Mouse (Mus musculus) lung, postnatal 0 days (tissue): ENCODE measurements around the gene Knstrn. TPM values are rescaled to one million over a fixed set of nuclear protein-coding genes. Genes with fewer than 3 reads are reported as not detected.

Source experiments
- ATAC-seq: fragments of 200-750 bp; cut with Nextera tagmentation; 2 replicates; pipeline ENCODE4 v1.8.0; 2017; ENCODE audit warnings: moderate library complexity
- DNase-seq: peaks from one replicate; pipeline ENCODE4 v3.0.0-alpha.2; 2016; ENCODE audit warnings: low spot score
- H3K27ac ChIP-seq: fragments of 300-500 bp; sonication (generic); 2 replicates; pipeline ENCODE4 v1.5.1; 2014; ENCODE audit warnings: antibody characterized with exemption, mild to moderate bottlenecking, low read length, mixed read lengths
- H3K27me3 ChIP-seq: fragments of 300-500 bp; sonication (generic); replicated peaks from 2 replicates; pipeline ENCODE4 v1.6.1; 2014; ENCODE audit warnings: low read length, mixed read lengths; ENCODE audit not compliant: insufficient read depth
- H3K36me3 ChIP-seq: fragments of 300-500 bp; sonication (generic); 2 replicates; pipeline ENCODE4 v1.6.1; 2014; ENCODE audit warnings: low read length, mixed read lengths; ENCODE audit not compliant: insufficient read depth
- H3K4me1 ChIP-seq: fragments of 300-500 bp; sonication (generic); 2 replicates; pipeline ENCODE4 v1.6.1; 2014; ENCODE audit warnings: antibody characterized with exemption, low read depth, low read length, mixed read lengths; ENCODE audit not compliant: insufficient read depth
- H3K4me2 ChIP-seq: fragments of 300-500 bp; sonication (generic); replicated peaks from 2 replicates; pipeline ENCODE4 v1.6.1; 2014; ENCODE audit warnings: low read depth, mild to moderate bottlenecking, low read length, moderate library complexity, mixed read lengths
- H3K4me3 ChIP-seq: fragments of 300-500 bp; sonication (generic); 2 replicates; pipeline ENCODE4 v1.5.1; 2014; ENCODE audit warnings: low read depth, low read length
- H3K9ac ChIP-seq: fragments of 300-500 bp; sonication (generic); replicated peaks from 2 replicates; pipeline ENCODE4 v1.6.1; 2014; ENCODE audit warnings: low read depth, mild to moderate bottlenecking
- H3K9me3 ChIP-seq: fragments of 300-500 bp; sonication (generic); 2 replicates; pipeline ENCODE4 v1.6.1; 2016; ENCODE audit warnings: low read length, mixed read lengths
- CTCF ChIP-seq: IDR thresholded peaks from 2 replicates; pipeline ENCODE4 v1.5.1; 2016; ENCODE audit warnings: antibody characterized with exemption, mild to moderate bottlenecking
- EP300 ChIP-seq: IDR thresholded peaks from 2 replicates; pipeline ENCODE4 v1.6.1; 2016; ENCODE audit warnings: antibody characterized with exemption, mild to moderate bottlenecking, control low read depth
- WGBS: fragments of 180-500 bp; shearing (Covaris S2); extraction: QIAGEN DNeasy Blood & Tissue Kit; methylation state at CpG from one replicate; pipeline ENCODE4 v1.1.7; 2014; 5-methylcytosine and 5-hydroxymethylcytosine counted together
- polyA plus RNA-seq: library from polyadenylated mRNA; unstranded; fragments of >200 nt; fragmentation: Nextera tagmentation; extraction: Ambion mirVana; gene quantifications from 2 replicates; pipeline ENCODE4 v1.2.1, GENCODE M21; 2015

Gene Knstrn
- polyA plus RNA-seq, 1 experiment from 2014 or later: 4.9 TPM

DNA sequence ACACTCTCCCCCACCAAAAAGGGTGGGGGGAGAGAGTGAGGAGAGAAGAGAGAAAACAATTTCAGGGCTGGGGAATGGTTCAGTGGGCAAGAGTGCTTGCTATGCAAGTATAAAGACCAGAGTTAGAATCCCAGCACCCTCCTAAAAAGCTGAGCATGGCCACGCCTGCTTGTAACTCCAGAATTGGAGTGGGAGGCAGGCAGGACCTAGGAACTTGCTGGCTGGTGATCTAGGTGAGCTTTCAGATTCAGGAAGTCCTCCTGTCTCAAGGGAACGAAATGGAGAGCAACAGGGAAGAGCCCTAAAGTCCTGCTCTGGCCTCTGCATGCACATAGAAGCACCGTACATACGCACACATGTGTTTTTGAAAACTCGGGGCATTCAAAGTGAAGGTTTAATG lies 9.0 kb downstream of the Knstrn start:
- Histone ChIP-seq H3K4me1 (no peaks in the 10 kb centered on the region), H3K9ac (no peak overlapping the region), H3K36me3 (no peaks in the 10 kb centered on the region), H3K27me3 (no peaks in the 10 kb centered on the region), H3K9me3 (no peaks in the 10 kb centered on the region), H3K4me3 (no peak overlapping the region), H3K4me2 (no peak overlapping the region), H3K27ac (no peak overlapping the region)
- DNase-seq (no peak), ATAC-seq (no peak)
- WGBS: 88% methylated on average over 5 of the region's 5 CpGs
- no peak for TF ChIP-seq EP300
- TF ChIP-seq CTCF: no peak

DNA sequence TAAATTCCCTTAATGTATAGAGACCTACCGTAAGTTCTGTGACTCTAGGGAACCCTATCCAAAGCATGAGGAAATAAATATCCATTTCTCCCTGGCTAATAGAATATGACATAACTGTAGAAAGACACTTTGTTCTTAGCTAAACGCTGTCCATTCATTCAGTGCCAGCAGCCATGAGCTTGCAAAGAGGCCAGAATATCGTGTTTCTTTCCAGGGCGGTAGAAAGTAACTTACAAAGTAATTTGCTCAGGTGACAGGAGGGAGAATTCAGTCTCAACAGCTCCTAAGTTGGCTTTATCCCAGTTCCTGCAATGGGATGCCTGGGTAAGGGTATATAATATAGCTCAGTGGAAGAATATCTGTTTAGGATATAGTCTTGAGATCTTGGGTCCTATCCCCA lies 10.6 kb downstream of the Knstrn start:
- H3K27me3 ChIP-seq: no peaks in the 10 kb centered on the region
- no peak for TF ChIP-seq EP300
- TF ChIP-seq CTCF: no peak
- no peak for DNase-seq
- no peak overlapping the region for H3K4me3 ChIP-seq
- H3K9me3 ChIP-seq: no peaks in the 10 kb centered on the region
- no peak overlapping the region for H3K4me2 ChIP-seq
- ATAC-seq: no peak
- H3K36me3 ChIP-seq: no peaks in the 10 kb centered on the region
- 96% methylated on average over 4 of the region's 4 CpGs for WGBS
- H3K9ac ChIP-seq: no peak overlapping the region
- H3K27ac ChIP-seq: no peak overlapping the region
- H3K4me1 ChIP-seq: no peaks in the 10 kb centered on the region

DNA sequence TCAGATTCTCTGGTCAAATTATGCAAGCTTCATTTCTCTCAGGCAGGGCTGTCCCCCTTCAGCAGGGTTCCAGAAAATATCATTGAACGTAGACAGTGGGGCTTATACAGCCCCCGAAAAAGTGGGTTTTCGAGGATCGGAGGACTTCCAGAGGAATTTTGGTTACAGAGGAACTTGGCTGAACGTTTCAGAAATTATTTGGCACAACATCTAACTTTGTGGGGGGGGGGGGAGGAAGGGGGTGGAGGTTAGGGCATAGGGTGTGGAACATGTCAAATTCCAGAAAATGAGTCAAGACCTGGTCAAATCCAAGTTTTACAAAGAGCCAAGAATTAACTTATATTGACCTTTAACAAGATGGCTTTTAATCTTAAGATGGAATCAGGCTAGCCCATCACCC lies 15.3 kb downstream of the Knstrn start:
- H3K4me2 ChIP-seq: no peak overlapping the region
- H3K9ac ChIP-seq: no peak overlapping the region
- no peaks in the 10 kb centered on the region for H3K36me3 ChIP-seq
- ATAC-seq (no peak), DNase-seq (no peak)
- H3K4me1 ChIP-seq: no peaks in the 10 kb centered on the region
- no peaks in the 10 kb centered on the region for H3K9me3 ChIP-seq
- H3K27me3 ChIP-seq: no peaks in the 10 kb centered on the region
- H3K4me3 ChIP-seq: no peak overlapping the region
- no peak for TF ChIP-seq EP300
- TF ChIP-seq CTCF: no peak
- WGBS: 83% methylated on average over 5 of the region's 5 CpGs
- H3K27ac ChIP-seq: no peak overlapping the region

DNA sequence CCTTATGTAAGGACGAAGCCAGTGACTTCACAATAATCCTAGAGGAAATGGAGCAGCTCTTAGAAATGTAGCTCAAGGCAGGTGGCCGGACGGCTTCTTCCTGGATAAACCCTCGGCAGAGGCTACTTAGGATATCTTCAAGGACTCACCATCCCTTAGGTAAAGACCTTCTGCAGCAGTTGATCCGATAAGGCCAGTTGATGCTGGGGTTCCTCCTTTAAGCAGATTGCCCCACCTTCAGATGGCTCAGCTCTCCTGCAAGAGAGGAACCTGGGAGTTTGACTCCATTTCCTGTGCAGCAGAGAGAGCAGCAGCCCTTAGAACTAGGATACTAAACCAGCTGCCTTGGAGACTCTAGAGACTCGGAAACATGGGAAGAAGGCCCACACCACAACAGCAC lies 20.3 kb downstream of the Knstrn start:
- Histone ChIP-seq H3K4me3 (no peak overlapping the region), H3K27ac (no peak overlapping the region), H3K9ac (no peak overlapping the region), H3K4me2 (no peak overlapping the region), H3K36me3 (no peaks in the 10 kb centered on the region), H3K4me1 (0 out of 2 replicates have a peak, but pooled peaks cover 3% of the 10 kb centered on the region), H3K27me3 (no peaks in the 10 kb centered on the region), H3K9me3 (no peaks in the 10 kb centered on the region)
- TF ChIP-seq CTCF: no peak
- TF ChIP-seq EP300: no peak
- ATAC-seq (no peak), DNase-seq (no peak)
- WGBS: 90% methylated on average over 6 of the region's 6 CpGs

DNA sequence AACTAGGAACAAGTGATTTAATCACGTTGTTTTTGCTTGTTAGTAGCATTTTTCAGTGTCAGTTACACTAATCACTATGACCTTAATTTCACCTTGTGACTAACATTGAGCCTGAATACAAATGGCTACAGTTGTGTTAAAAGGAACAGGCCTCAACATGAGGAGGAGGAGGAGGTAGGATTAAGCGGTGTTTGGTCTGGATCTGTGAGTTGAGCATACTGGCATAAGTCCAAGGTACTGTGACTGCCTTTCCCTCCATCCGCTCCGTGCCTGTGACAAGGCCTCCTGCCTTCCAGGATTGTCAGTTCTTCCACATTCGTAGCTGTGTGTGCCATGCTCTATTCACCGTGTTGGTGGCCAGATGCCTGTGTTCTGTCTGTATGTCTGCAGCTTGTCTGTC lies 21.3 kb downstream of the Knstrn start:
- Histone ChIP-seq H3K9ac (no peak overlapping the region), H3K27me3 (no peaks in the 10 kb centered on the region), H3K27ac (no peak overlapping the region), H3K4me3 (no peak overlapping the region), H3K9me3 (no peaks in the 10 kb centered on the region), H3K36me3 (no peaks in the 10 kb centered on the region), H3K4me2 (no peak overlapping the region), H3K4me1 (0 out of 2 replicates have a peak, but pooled peaks cover 3% of the 10 kb centered on the region)
- WGBS: 76% methylated on average over 6 of the region's 6 CpGs
- TF ChIP-seq CTCF (no peak), EP300 (no peak)
- no peak for ATAC-seq
- DNase-seq: no peak

DNA sequence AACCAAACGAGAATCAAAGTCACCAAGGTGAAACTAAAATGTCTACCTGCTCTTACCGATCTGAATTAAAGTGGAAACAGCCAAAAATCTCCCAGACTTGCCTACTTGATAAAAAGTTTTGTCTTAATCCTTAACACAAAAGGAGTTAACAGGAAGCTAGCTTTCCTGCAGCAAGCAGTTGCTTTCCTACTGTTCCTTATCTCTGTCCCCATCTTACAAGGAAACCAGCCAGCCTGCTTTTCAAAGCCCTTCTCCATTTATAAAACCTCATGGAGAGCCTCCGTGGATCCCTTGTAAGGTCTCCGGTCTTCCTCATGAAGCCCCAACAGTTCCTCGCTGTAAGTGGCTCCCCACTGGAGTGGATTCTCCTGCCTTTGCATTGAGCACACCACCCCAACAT lies 24.5 kb downstream of the Knstrn start:
- no peaks in the 10 kb centered on the region for H3K36me3 ChIP-seq
- no peaks in the 10 kb centered on the region for H3K27me3 ChIP-seq
- H3K9ac ChIP-seq: no peak overlapping the region
- TF ChIP-seq CTCF (no peak), EP300 (no peak)
- WGBS: 26% methylated on average over 5 of the region's 5 CpGs
- no peak overlapping the region for H3K4me2 ChIP-seq
- no peak for ATAC-seq
- H3K4me1 ChIP-seq: 0 out of 2 replicates have a peak, but pooled peaks cover 3% of the 10 kb centered on the region
- peak; percentile 19 for DNase-seq
- H3K4me3 ChIP-seq: no peak overlapping the region
- H3K9me3 ChIP-seq: no peaks in the 10 kb centered on the region
- H3K27ac ChIP-seq: no peak overlapping the region

DNA sequence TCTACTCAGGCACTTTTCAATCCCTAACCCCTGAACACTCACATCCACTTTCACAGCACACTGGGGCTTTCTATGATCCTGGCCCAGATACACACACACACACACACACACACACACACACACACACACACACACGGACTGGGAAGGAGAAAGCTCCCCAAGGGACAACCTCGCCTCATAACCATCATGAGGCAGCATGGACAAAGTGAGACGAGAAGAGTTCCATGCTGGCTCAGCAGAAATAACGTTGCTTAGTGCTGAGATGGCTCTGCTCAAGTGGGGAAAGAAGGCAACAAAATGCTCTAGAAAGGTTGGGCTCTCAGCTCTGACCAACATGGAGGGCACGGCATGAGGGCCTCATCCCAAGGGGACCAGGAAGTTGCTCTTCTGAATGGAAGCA lies 27.4 kb downstream of the Knstrn start:
- no peak for TF ChIP-seq CTCF
- no peak overlapping the region for H3K4me3 ChIP-seq
- ATAC-seq: no peak
- no peak overlapping the region for H3K27ac ChIP-seq
- H3K36me3 ChIP-seq: no peaks in the 10 kb centered on the region
- 53% methylated on average over 5 of the region's 5 CpGs for WGBS
- H3K4me2 ChIP-seq: no peak overlapping the region
- no peaks in the 10 kb centered on the region for H3K27me3 ChIP-seq
- 0 out of 2 replicates have a peak, but pooled peaks cover 3% of the 10 kb centered on the region for H3K4me1 ChIP-seq
- no peak overlapping the region for H3K9ac ChIP-seq
- no peak for DNase-seq
- H3K9me3 ChIP-seq: no peaks in the 10 kb centered on the region
